Mouse (Mus musculus): ENCODE data around the gene Olfr52. TPM values are rescaled to one million over a fixed set of nuclear protein-coding genes. Genes with fewer than 3 reads are reported as not detected.
"Not testable (repeated sequence)": the region's sequence is repeated elsewhere in the genome, so short reads cannot be mapped to it uniquely, and the experiment has no call there.

Gene Olfr52
- polyA plus RNA-seq (2015; fragmentation: Nextera tagmentation; extraction: Ambion mirVana), result not detected in 2 replicates

DNA sequence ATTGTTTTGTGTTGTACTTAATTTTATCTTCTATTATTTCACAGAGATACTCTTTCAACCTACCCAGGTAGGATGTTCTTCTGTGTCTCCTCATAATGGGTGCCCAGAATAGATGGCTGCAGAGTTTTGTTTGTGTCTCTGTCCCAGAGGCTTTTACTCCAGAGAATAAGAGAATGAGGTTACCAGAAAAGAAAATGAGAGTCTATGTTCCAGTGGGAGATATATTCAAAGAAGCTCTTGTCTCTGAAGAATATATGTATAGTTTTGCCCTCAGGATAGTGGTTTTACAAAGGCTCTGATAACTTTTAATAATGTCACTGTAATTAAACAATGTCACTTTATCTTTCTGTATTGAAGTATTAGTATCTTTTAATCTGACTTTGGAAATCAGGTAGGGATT lies at the start of gene Olfr52:
Olfr52 (minus strand) TSS at position 101 of the 400 bp plus-strand sequence.
- no peaks in the 10 kb centered on the region for H3K36me3 ChIP-seq
- no peaks in the 10 kb centered on the region for H3K27me3 ChIP-seq (replicated peaks)
- H3K9ac ChIP-seq, result no peak within 1 kb of the TSS
- H3K4me3 ChIP-seq, result no peak within 1 kb of the TSS
- no peak within 1 kb of the TSS for H3K27ac ChIP-seq (replicated peaks)
- H3K4me1 ChIP-seq, result no peaks in the 10 kb centered on the region
- H3K4me2 ChIP-seq, result no peak within 1 kb of the TSS
- H3K9me3 ChIP-seq, result no peaks in the 10 kb centered on the region
- ATAC-seq (ENCODE audit: extremely low read depth, insufficient number of reproducible peaks, low FRiP score, low TSS enrichment), result no peak

GRCm38 (mm10) chr2:86231301-86231700 lies 45.8 kb upstream of the Olfr52 start, which contains the start of gene Olfr1047:
Gene Olfr1047, minus strand, starts transcription at chr2:86231401.
- WGBS, result 69% methylated on average over 1 of the region's 1 CpGs
- H3K36me3 ChIP-seq, result no peaks in the 10 kb centered on the region
- H3K27me3 ChIP-seq (replicated peaks), result no peaks in the 10 kb centered on the region
- H3K4me2 ChIP-seq, result no peak within 1 kb of the TSS
- H3K27ac ChIP-seq (replicated peaks), result no peak within 1 kb of the TSS
- H3K4me3 ChIP-seq, result no peak within 1 kb of the TSS
- H3K9ac ChIP-seq, result no peak within 1 kb of the TSS
- no peak for ATAC-seq (ENCODE audit: extremely low read depth, insufficient number of reproducible peaks, low FRiP score, low TSS enrichment)
- no peaks in the 10 kb centered on the region for H3K9me3 ChIP-seq
- H3K4me1 ChIP-seq, result no peaks in the 10 kb centered on the region

- no peaks in the 10 kb centered on the region for H3K9me3 ChIP-seq
- 51% methylated on average over 2 of the region's 2 CpGs for WGBS
- no peaks in the 10 kb centered on the region for H3K4me1 ChIP-seq
- no peak for ATAC-seq (ENCODE audit: extremely low read depth, insufficient number of reproducible peaks, low FRiP score, low TSS enrichment)
- H3K4me3 ChIP-seq, result no peak within 1 kb of the TSS
- no peak within 1 kb of the TSS for H3K4me2 ChIP-seq
- no peaks in the 10 kb centered on the region for H3K27me3 ChIP-seq (replicated peaks)
- H3K9ac ChIP-seq, result no peak within 1 kb of the TSS
- no peaks in the 10 kb centered on the region for H3K36me3 ChIP-seq
- H3K27ac ChIP-seq (replicated peaks), result no peak within 1 kb of the TSS
Measured at GRCm38 (mm10) chr2:86219214-86219613, 33.7 kb upstream of the Olfr52 start, which contains the start of gene Olfr1046. Gene Olfr1046, minus strand, starts transcription at chr2:86219314.

- Histone ChIP-seq H3K36me3 (no peaks in the 10 kb centered on the region), H3K4me3 (no peak within 1 kb of the TSS), H3K4me2 (no peak within 1 kb of the TSS), H3K9ac (no peak within 1 kb of the TSS), H3K9me3 (no peaks in the 10 kb centered on the region), H3K27ac (replicated peaks) (no peak within 1 kb of the TSS), H3K4me1 (no peaks in the 10 kb centered on the region), H3K27me3 (replicated peaks) (no peaks in the 10 kb centered on the region)
- no peak for ATAC-seq (ENCODE audit: extremely low read depth, insufficient number of reproducible peaks, low FRiP score, low TSS enrichment)
Measured at GRCm38 (mm10) chr2:86202909-86203308, 17.4 kb upstream of the Olfr52 start, which contains the start of gene Olfr1045. Gene Olfr1045, minus strand, starts transcription at chr2:86203009.

DNA sequence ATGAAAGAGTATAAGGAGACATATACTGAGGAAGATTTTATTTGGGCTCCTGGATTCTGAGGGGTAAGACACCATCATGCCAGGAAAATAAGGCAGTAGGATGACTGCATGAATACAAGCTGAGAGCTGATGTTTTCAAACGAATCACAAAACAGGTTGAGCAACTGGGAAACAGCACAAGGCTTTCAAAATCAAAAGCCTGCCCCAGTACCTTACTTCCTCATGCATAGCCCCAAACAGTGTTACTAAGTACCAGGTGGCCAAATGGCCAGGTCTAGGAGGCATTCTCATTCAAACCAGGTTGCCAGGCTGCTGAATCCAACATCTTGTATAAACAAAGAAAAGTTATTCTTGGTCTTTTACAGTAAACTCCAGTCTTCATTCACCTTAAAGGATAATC lies 10.4 kb upstream of the Olfr52 start:
- Histone ChIP-seq H3K4me2 (no peak overlapping the region), H3K9ac (no peak overlapping the region), H3K4me3 (no peak overlapping the region), H3K36me3 (no peaks in the 10 kb centered on the region), H3K27me3 (replicated peaks) (no peaks in the 10 kb centered on the region), H3K9me3 (peaks cover 6% of the 10 kb centered on the region), H3K27ac (replicated peaks) (no peak overlapping the region), H3K4me1 (no peaks in the 10 kb centered on the region)
- ATAC-seq (ENCODE audit: extremely low read depth, insufficient number of reproducible peaks, low FRiP score, low TSS enrichment), result no peak
- 26% methylated on average over 1 of the region's 1 CpGs for WGBS

DNA sequence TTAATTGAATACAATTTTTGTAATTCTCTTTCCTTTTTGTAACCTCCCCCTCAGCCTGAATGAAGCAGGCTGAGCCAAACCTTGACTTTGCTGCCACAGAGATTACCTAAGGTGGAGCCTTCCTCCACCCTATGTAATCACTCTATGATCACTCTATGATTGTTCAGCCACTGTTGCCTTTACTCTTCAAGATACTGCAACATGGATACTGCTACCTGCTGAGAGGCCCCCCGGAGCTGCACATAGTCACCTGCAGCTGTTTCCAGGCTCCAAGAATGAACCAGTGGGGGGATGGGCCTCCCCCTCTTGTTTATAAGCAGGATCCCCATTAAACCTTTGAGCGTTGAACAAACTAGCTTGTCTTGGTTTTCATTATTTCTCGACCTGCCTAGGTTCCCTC lies 5.5 kb downstream of the Olfr52 start:
- no peak overlapping the region for H3K4me3 ChIP-seq
- no peak overlapping the region for H3K4me2 ChIP-seq
- no peaks in the 10 kb centered on the region for H3K4me1 ChIP-seq
- ATAC-seq (ENCODE audit: extremely low read depth, insufficient number of reproducible peaks, low FRiP score, low TSS enrichment), result no peak
- H3K9me3 ChIP-seq, result no peaks in the 10 kb centered on the region
- H3K27ac ChIP-seq (replicated peaks), result no peak overlapping the region
- H3K36me3 ChIP-seq, result no peaks in the 10 kb centered on the region
- WGBS, result 77% methylated on average over 3 of the region's 3 CpGs
- no peak overlapping the region for H3K9ac ChIP-seq
- no peaks in the 10 kb centered on the region for H3K27me3 ChIP-seq (replicated peaks)

DNA sequence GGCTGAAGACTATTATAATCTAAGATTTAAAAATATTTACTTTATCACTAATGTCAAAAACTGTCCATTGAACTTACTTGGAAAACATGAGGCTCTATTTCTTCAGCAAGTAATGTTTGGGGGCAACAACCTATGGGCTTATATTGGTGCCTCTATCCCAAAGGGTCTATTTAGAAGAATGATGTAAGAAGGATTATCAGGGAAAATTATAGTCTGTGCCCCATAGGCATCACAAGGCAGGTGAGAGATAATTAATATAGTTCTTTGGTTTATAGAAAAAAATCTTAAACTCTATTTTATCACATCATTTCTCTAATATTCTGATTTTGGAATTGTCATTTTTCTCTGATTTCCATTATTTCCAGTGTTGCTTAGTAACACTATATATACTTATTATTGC lies 7.8 kb downstream of the Olfr52 start, which contains the start of gene Olfr1044:
Olfr1044 (minus strand) TSS at position 101 of the 400 bp plus-strand sequence.
- Histone ChIP-seq H3K9ac (no peak within 1 kb of the TSS), H3K4me1 (no peaks in the 10 kb centered on the region), H3K9me3 (no peaks in the 10 kb centered on the region), H3K27ac (replicated peaks) (no peak within 1 kb of the TSS), H3K4me2 (no peak within 1 kb of the TSS), H3K36me3 (no peaks in the 10 kb centered on the region), H3K27me3 (replicated peaks) (no peaks in the 10 kb centered on the region), H3K4me3 (no peak within 1 kb of the TSS)
- ATAC-seq (ENCODE audit: extremely low read depth, insufficient number of reproducible peaks, low FRiP score, low TSS enrichment), result no peak

- not testable (repeated sequence) for ATAC-seq (ENCODE audit: extremely low read depth, insufficient number of reproducible peaks, low FRiP score, low TSS enrichment); H3K9me3 ChIP-seq; H3K4me2 ChIP-seq; H3K4me1 ChIP-seq; H3K27ac ChIP-seq (replicated peaks); H3K27me3 ChIP-seq (replicated peaks); H3K4me3 ChIP-seq; H3K36me3 ChIP-seq; H3K9ac ChIP-seq
- WGBS, result 71% methylated on average over 7 of the region's 7 CpGs
Measured at GRCm38 (mm10) chr2:86175422-86175821, 10.1 kb downstream of the Olfr52 start.

GRCm38 (mm10) chr2:86167422-86167821 lies 18.1 kb downstream of the Olfr52 start, which contains the start of gene Olfr1043:
Gene Olfr1043, minus strand, starts transcription at chr2:86167522.
- H3K9ac ChIP-seq, result no peak within 1 kb of the TSS
- H3K27me3 ChIP-seq (replicated peaks), result no peaks in the 10 kb centered on the region
- 71% methylated on average over 2 of the region's 2 CpGs for WGBS
- H3K9me3 ChIP-seq, result no peaks in the 10 kb centered on the region
- H3K4me3 ChIP-seq, result no peak within 1 kb of the TSS
- no peak for ATAC-seq (ENCODE audit: extremely low read depth, insufficient number of reproducible peaks, low FRiP score, low TSS enrichment)
- peaks cover 7% of the 10 kb centered on the region for H3K4me1 ChIP-seq
- no peak within 1 kb of the TSS for H3K4me2 ChIP-seq
- no peak within 1 kb of the TSS for H3K27ac ChIP-seq (replicated peaks)
- no peaks in the 10 kb centered on the region for H3K36me3 ChIP-seq

- no peak for ATAC-seq (ENCODE audit: extremely low read depth, insufficient number of reproducible peaks, low FRiP score, low TSS enrichment)
- no peaks in the 10 kb centered on the region for H3K36me3 ChIP-seq
- no peaks in the 10 kb centered on the region for H3K27me3 ChIP-seq (replicated peaks)
- WGBS, result 65% methylated on average over 2 of the region's 2 CpGs
- H3K4me1 ChIP-seq, result no peaks in the 10 kb centered on the region
- H3K4me2 ChIP-seq, result no peak within 1 kb of the TSS
- H3K4me3 ChIP-seq, result no peak within 1 kb of the TSS
- no peaks in the 10 kb centered on the region for H3K9me3 ChIP-seq
- no peak within 1 kb of the TSS for H3K9ac ChIP-seq
- H3K27ac ChIP-seq (replicated peaks), result no peak within 1 kb of the TSS
Measured at GRCm38 (mm10) chr2:86161738-86162137, 23.7 kb downstream of the Olfr52 start, which contains the start of gene Olfr1042. Gene Olfr1042, minus strand, starts transcription at chr2:86161838.

DNA sequence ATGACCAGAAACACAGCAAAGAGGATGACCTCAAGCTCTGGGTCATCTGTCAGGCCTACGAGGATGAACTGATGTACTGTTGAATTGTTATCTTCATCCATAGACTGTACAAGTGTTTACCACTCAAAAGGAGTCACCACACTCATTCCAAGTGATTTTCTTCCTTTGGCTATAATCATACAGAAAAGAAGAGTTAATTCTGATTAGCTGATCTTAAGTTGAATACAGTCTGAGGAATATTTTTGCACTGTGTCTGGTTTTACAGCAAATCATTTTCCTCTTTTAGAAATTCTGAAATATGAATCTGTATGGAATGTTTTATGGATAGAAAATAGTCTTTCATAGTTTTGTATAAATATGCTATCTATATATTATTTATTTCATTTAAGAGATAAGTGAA lies 38.9 kb downstream of the Olfr52 start, which contains the start of gene Olfr1040:
Olfr1040 (minus strand) TSS at position 101 of the 400 bp plus-strand sequence.
- WGBS, result 66% methylated on average over 1 of the region's 1 CpGs
- ATAC-seq (ENCODE audit: extremely low read depth, insufficient number of reproducible peaks, low FRiP score, low TSS enrichment), result no peak
- H3K4me2 ChIP-seq, result no peak within 1 kb of the TSS

GRCm38 (mm10) chr2:86135828-86136227 lies 49.7 kb downstream of the Olfr52 start, which contains the start of gene Olfr1039:
Gene Olfr1039, minus strand, starts transcription at chr2:86135928.
- Histone ChIP-seq H3K4me1 (no peaks in the 10 kb centered on the region), H3K9me3 (no peaks in the 10 kb centered on the region), H3K4me3 (no peak within 1 kb of the TSS), H3K9ac (no peak within 1 kb of the TSS), H3K27me3 (replicated peaks) (no peaks in the 10 kb centered on the region), H3K27ac (replicated peaks) (no peak within 1 kb of the TSS), H3K4me2 (no peak within 1 kb of the TSS), H3K36me3 (no peaks in the 10 kb centered on the region)
- ATAC-seq (ENCODE audit: extremely low read depth, insufficient number of reproducible peaks, low FRiP score, low TSS enrichment), result no peak
- WGBS, result 85% methylated on average over 1 of the region's 1 CpGs

More for the DNA sequence above, 38.9 kb downstream of the Olfr52 start, which contains the start of gene Olfr1040:
- H3K4me1 ChIP-seq, result no peaks in the 10 kb centered on the region
- H3K4me3 ChIP-seq, result no peak within 1 kb of the TSS
- no peak within 1 kb of the TSS for H3K9ac ChIP-seq
- no peak within 1 kb of the TSS for H3K27ac ChIP-seq (replicated peaks)
- no peaks in the 10 kb centered on the region for H3K27me3 ChIP-seq (replicated peaks)
- 0 out of 2 replicates have a peak, but pooled peaks cover 4% of the 10 kb centered on the region for H3K9me3 ChIP-seq
- H3K36me3 ChIP-seq, result no peaks in the 10 kb centered on the region
